In genomic region chr10:107220501-107220900, GRCm38 (mm10) we compare ENCODE assay signal across 31 mouse cellular contexts. TPM values are rescaled to one million over a fixed set of nuclear protein-coding genes. Genes with fewer than 3 reads are reported as not detected.
"Had no signal": no experiment of that assay in that cellular context is flagged by ENCODE, and none has a peak within 500 bp of the region (broad histone marks: within the 10 kb centered on the region; RNA-seq: fewer than 3 reads in every experiment).

No protein-coding gene starts in this region.

- DNase-seq: left cerebral cortex, postnatal 4 days; liver; liver, embryonic 13.5 days; liver, postnatal 0 days; lung, adult 18-20 months; lung, adult 2 months; lung, embryonic 14.5 days; lung, postnatal 14 days; lung, postnatal 36 days; lung, postnatal 4 days; midbrain, embryonic 14.5 days had no signal

- H3K27ac ChIP-seq: left cerebral cortex, adult 2 months; limb, embryonic 10.5 days; limb, embryonic 12.5 days; limb, embryonic 13.5 days; limb, embryonic 15.5 days; liver, embryonic 12.5 days; liver, embryonic 13.5 days; liver, embryonic 14.5 days; liver, embryonic 15.5 days; lung, embryonic 15.5 days; macrophage; midbrain, embryonic 10.5 days; midbrain, embryonic 12.5 days; midbrain, embryonic 13.5 days; midbrain, embryonic 15.5 days had no signal

- H3K4me1 ChIP-seq: limb, embryonic 10.5 days; limb, embryonic 12.5 days; limb, embryonic 13.5 days; limb, embryonic 15.5 days; liver, embryonic 12.5 days; liver, embryonic 13.5 days; liver, embryonic 15.5 days; lung, embryonic 15.5 days; megakaryocyte, embryonic 14.5 days; midbrain, embryonic 10.5 days; midbrain, embryonic 12.5 days; midbrain, embryonic 13.5 days; midbrain, embryonic 15.5 days had no signal

- H3K4me2 ChIP-seq: limb, embryonic 12.5 days; limb, embryonic 13.5 days; limb, embryonic 15.5 days; liver, embryonic 11.5 days; liver, embryonic 12.5 days; liver, embryonic 13.5 days; liver, embryonic 15.5 days; lung, embryonic 14.5 days; lung, embryonic 15.5 days; midbrain, embryonic 11.5 days; midbrain, embryonic 12.5 days; midbrain, embryonic 13.5 days; midbrain, embryonic 15.5 days had no signal

- H3K4me3 ChIP-seq: left cerebral cortex, adult 2 months; limb, embryonic 10.5 days; limb, embryonic 12.5 days; limb, embryonic 13.5 days; limb, embryonic 15.5 days; liver, embryonic 12.5 days; liver, embryonic 13.5 days; liver, embryonic 15.5 days; lung, embryonic 15.5 days; megakaryocyte, embryonic 14.5 days; midbrain, embryonic 10.5 days; midbrain, embryonic 12.5 days; midbrain, embryonic 13.5 days; midbrain, embryonic 15.5 days; myocyte had no signal

- H3K36me3 ChIP-seq: limb, embryonic 10.5 days; limb, embryonic 12.5 days; limb, embryonic 13.5 days; limb, embryonic 15.5 days; liver, embryonic 12.5 days; liver, embryonic 13.5 days; liver, embryonic 15.5 days; lung, embryonic 15.5 days; midbrain, embryonic 10.5 days; midbrain, embryonic 12.5 days; midbrain, embryonic 13.5 days; midbrain, embryonic 15.5 days had no signal

- ATAC-seq: liver, embryonic 12.5 days; liver, postnatal 0 days; lung, postnatal 0 days; midbrain, embryonic 13.5 days; midbrain, embryonic 15.5 days; midbrain, embryonic 16.5 days had no signal

- H3K9ac ChIP-seq: limb, embryonic 12.5 days; limb, embryonic 13.5 days; limb, embryonic 15.5 days; liver, embryonic 12.5 days; liver, embryonic 13.5 days; liver, embryonic 14.5 days; liver, embryonic 15.5 days; liver, postnatal 0 days; lung, embryonic 14.5 days; lung, embryonic 15.5 days; midbrain, embryonic 12.5 days; midbrain, embryonic 13.5 days; midbrain, embryonic 15.5 days had no signal

- H3K27me3 ChIP-seq: limb, embryonic 12.5 days; limb, embryonic 13.5 days; limb, embryonic 15.5 days; liver, embryonic 12.5 days; liver, embryonic 13.5 days; liver, embryonic 15.5 days; lung, embryonic 15.5 days; megakaryocyte, embryonic 14.5 days; midbrain, embryonic 12.5 days; midbrain, embryonic 13.5 days; midbrain, embryonic 15.5 days had no signal

- H3K9me3 ChIP-seq: limb, embryonic 10.5 days; limb, embryonic 12.5 days; limb, embryonic 13.5 days; limb, embryonic 15.5 days; liver, embryonic 12.5 days; liver, embryonic 15.5 days; lung, embryonic 15.5 days; midbrain, embryonic 10.5 days; midbrain, embryonic 12.5 days; midbrain, embryonic 13.5 days; midbrain, embryonic 15.5 days had no signal

RNA-seq across cellular contexts. Expression of gene Lin7a, which starts 51.0 kb away (rescaled TPM):
- polyA plus RNA-seq: lung, adult 2 months; macrophage had no signal
